Mouse (Mus musculus): ENCODE results near the gene Psap.

Psap gene

GRCm38 (mm10) chr10:60263351-60263750, 14.1 kb upstream of the Psap start:
- in situ Hi-C loops (cut with MboI) = no loop called here

GRCm38 (mm10) chr10:60265252-60265651, 12.2 kb upstream of the Psap start:
- in situ Hi-C loops (cut with MboI) = no loop called here

DNA sequence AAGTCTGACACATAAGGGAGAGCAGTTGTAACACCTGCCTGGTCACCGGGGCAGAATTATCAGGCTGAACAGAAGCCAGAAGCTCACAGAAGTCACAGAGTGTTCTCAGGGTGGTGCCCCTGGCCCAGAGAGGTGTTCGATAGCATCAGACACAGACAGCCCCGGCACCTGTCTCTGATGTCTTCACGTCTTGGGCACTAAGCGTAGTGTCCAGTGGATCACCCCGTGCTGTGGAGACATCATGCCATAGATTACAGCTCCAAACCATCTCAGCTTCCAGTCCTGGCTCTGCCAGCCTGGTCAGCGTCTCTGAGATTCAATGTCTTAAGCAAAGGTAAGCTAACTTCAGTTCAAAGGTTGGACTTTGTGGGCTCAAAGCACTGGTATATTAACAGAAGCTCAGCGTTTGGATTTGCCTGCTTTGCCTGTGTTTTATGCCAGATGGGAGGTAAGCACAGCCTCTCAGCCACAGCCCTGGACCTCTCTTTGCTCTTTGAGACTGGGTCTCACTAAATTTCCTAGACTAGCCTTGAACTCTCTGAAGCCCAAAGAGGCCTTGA, 10.5 kb upstream of the Psap start:
- in situ Hi-C loops (cut with MboI) = no loop called here

DNA sequence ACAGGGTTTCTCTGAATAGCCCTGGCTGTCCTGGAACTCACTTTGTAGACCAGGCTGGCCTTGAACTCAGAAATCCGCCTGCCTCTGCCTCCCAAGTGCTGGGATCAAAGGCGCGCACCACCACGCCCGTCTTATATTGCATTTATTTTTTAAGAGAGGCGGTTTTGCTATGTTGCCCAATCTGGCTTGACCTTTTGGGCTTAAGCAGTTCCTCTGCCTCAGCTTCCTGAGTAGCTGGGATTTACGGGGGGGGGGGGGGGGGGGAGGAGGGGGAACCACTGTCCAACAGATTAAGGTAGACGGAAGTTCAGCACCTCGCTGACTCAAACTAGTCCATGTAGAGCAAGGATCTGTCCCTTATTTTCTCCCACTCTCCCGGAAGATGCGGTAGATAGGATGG, 8.7 kb upstream of the Psap start:
- in situ Hi-C loops (cut with MboI) = no loop called here

- in situ Hi-C loops (cut with MboI) = no loop called here
These were observed 8.0 kb upstream of the Psap start for GRCm38 (mm10) chr10:60269141-60270064.

- in situ Hi-C loops (cut with MboI) = no loop called here
These were observed 6.4 kb upstream of the Psap start for GRCm38 (mm10) chr10:60271015-60271414.

- in situ Hi-C loops (cut with MboI) = no loop called here
These were observed 5.2 kb upstream of the Psap start for GRCm38 (mm10) chr10:60272241-60272640.

- in situ Hi-C loops (cut with MboI) = no loop called here
These were observed 4.0 kb upstream of the Psap start for GRCm38 (mm10) chr10:60273382-60273781.

- in situ Hi-C loops (cut with MboI) = no loop called here
These were observed 576 bp downstream of the Psap start for GRCm38 (mm10) chr10:60278006-60278399.

GRCm38 (mm10) chr10:60278786-60279185, 1.4 kb downstream of the Psap start:
- in situ Hi-C loops (cut with MboI) = no loop called here

DNA sequence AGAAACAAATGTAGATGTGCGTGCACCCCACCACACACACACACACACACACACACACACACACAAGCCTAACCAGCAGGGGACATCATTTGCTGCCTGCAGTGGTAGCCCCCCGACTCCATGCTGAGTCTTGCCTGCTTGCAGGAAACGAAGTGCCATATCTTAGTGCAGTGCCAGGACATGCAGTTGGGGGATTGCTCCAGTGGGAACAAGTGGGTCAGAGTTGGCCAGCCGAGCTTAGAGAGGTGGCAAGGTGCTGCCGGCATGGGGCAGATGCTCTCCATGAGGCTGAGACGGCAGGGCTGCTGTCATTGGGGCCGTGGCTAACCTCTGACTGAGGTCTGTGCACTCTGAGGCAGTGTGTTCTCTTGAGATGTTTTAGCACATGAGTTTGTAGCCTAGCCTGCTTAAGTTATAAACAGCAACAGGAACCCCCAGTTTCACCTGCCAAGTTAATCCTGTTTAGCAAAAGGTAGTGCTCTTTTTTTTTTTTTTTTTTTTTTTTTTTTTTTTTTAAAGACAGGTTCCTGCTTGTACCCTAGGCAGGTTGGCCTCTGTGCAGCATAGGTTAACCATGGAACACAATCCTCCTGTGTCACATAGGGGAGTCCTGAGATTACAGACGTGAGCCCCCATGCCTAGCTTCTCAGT, 2.0 kb downstream of the Psap start:
- in situ Hi-C loops (cut with MboI) = no loop called here

DNA sequence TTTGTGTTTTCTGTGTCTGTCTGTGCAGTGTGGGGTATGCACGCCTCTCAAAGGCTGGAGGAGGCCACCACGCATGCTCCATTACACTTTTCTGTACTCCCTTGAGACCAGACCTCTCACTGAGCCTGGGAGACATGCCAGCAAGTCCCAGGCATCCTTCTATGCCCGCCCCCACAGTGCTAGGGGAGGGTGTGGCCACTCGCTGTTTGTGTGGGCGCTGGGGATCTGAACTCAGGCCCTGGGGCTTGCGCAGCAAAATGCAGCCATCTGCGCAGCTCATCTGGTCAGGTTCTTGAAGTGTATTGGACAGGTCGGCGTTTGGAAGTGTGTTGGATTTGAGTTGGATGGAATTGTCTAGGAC, 2.5 kb downstream of the Psap start:
- in situ Hi-C loops (cut with MboI) = no loop called here

GRCm38 (mm10) chr10:60280353-60280752, 2.9 kb downstream of the Psap start:
- in situ Hi-C loops (cut with MboI) = no loop called here

- in situ Hi-C loops (cut with MboI) = no loop called here
These were observed 4.2 kb downstream of the Psap start for GRCm38 (mm10) chr10:60281571-60282050.

GRCm38 (mm10) chr10:60282116-60283014, 4.9 kb downstream of the Psap start:
- in situ Hi-C loops (cut with MboI) = no loop called here

- in situ Hi-C loops (cut with MboI) = no loop called here
These were observed 6.8 kb downstream of the Psap start for GRCm38 (mm10) chr10:60284248-60284647.

DNA sequence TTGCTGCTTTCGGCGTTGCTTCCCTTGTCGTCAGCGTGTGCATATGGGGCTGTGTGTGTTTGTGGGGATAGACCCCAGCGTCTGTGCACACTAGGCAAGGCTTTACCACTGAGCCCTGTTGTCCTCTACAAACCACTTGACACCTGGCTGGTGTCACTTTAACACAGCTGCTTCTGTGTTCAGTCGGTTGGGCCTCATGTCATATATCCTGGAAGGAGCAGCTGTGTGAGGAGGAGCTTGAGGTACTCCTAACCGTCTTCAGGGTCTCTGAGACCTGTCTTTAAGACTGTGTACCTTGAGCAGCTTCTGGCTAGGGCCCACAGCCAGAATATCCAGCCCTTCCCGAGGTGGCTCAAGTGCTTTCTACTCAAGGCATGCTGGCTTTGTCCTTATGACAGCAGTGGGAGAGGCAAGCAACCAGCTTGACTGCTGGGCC, 7.3 kb downstream of the Psap start:
- in situ Hi-C loops (cut with MboI) = no loop called here

GRCm38 (mm10) chr10:60285183-60285582, 7.8 kb downstream of the Psap start:
- in situ Hi-C loops (cut with MboI) = no loop called here

DNA sequence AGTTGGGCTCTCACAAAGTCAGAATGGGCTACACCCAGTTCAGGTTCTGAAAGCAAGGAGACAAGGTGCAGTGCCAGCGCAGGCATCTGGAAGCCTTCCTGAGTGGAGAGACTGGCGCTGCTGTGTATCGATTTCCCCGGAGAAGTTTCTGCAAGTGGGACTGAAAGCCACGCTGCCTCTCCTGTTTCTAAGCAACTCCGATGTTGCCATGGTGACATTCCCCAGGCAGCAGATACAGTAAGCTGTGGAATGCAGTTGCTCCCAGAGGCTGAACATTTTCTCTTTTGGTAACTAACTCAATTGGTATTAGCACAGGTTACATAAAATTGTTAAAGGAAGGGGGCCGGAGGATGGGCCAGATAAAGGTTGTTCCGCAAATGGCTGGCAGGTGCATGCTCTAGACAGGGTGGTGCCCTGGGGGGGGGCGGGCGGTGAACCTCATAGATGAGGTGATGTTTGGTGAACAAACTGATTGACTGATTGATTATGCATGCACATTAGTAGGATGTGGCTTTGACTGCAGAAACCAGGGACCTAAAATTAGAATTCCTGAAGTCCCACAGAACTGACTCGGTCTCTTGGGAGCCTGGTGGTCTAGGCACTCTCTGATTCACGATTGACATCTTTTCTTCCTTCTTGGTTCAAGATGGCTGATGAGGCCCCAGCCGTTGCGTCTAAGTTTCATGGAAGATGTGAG, 8.4 kb downstream of the Psap start:
- in situ Hi-C loops (cut with MboI) = no loop called here

GRCm38 (mm10) chr10:60286546-60286945, 9.1 kb downstream of the Psap start:
- in situ Hi-C loops (cut with MboI) = no loop called here

DNA sequence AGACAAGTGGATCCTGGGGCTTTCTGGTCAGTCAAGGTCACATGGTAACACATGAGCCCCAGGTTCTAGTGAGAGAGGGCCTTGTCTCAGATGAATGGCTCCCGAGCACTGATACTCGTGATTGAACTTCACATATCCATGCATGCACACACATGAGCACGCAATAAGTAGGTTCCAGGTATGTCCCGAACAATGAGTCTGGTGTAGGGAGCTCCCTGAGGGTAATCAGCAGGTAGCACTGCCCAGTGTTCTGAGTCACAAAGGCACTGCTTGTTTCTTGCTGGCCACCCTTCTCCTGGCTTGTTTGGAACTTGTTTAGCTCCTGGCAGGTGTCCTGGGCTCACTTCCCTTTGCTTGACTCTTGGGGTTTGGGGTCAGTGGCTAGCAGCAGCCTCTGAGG, 9.7 kb downstream of the Psap start:
- in situ Hi-C loops (cut with MboI) = no loop called here
